Mouse (Mus musculus): ENCODE data around the gene Clec14a. TPM values are rescaled to one million over a fixed set of nuclear protein-coding genes. Genes with fewer than 3 reads are reported as not detected.

The Clec14a gene
- polyA plus RNA-seq, 1 experiment from 2014 or later: 6.8 TPM

DNA sequence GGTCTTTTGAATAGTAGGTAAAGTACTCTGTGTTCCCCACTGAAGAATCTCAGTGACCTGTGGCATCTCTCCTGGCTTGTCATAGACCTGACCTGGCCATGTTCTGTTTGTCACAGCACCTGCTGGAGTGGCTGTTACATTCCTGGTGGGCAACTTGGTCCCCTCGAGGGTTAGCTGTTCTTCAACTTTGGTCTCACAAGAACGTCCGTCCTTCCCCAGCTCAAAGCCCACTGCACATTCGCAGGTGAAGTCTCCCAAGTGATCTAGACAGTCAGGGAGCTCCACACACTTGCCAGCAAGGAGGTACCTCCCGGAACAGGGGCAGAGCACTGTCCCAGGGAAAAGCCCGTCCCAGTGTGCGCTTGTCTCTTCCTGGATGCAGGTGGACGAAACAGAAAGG is 1.3 kb downstream of the Clec14a start:
- Histone ChIP-seq H3K27ac (ENCODE audit: low read depth, low read length) (no peak overlapping the region), H3K4me2 (peak overlapping the region; percentile 65), H3K4me3 (ENCODE audit: low read depth, low read length) (peak overlapping the region; percentile 36), H3K4me1 (ENCODE audit: control insufficient read depth, insufficient read depth, low read length) (peaks cover 7% of the 10 kb centered on the region), H3K27me3 (ENCODE audit: control insufficient read depth, insufficient read depth, low read length) (peaks cover 3% of the 10 kb centered on the region; the same call in 1 of the 2 replicates), H3K9ac (ENCODE audit: low read length) (no peak overlapping the region), H3K36me3 (ENCODE audit: control insufficient read depth, insufficient read depth, low read length) (no peaks in the 10 kb centered on the region), H3K9me3 (ENCODE audit: control insufficient read depth, low read length) (no peaks in the 10 kb centered on the region)
- DNase-seq (ENCODE audit: low spot score, missing footprints) (peak; percentile 85), ATAC-seq (ENCODE audit: low FRiP score) (no peak)
- 32% methylated on average over 8 of the region's 8 CpGs for WGBS

DNA sequence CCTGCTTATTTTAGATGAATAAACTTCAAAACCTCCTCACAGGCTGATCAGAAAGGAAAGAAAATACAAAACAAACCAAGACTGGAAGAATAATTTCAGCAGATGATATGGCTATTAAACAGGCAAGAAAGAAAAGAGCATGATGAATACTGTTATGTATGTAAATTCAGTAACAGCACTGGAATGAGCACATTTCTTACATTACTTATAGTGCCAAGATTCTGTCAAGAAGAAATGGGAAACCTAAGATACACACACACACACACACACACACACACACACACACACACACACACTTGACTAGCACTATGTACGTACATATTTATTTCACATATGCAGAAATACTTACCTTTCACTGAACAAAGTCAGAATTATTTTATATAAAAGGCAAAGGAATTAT is 17.2 kb downstream of the Clec14a start:
- Histone ChIP-seq H3K4me1 (ENCODE audit: control insufficient read depth, insufficient read depth, low read length) (no peaks in the 10 kb centered on the region), H3K4me3 (ENCODE audit: low read depth, low read length) (no peak overlapping the region), H3K27ac (ENCODE audit: low read depth, low read length) (no peak overlapping the region), H3K9ac (ENCODE audit: low read length) (no peak overlapping the region), H3K4me2 (no peak overlapping the region), H3K27me3 (ENCODE audit: control insufficient read depth, insufficient read depth, low read length) (no peaks in the 10 kb centered on the region), H3K9me3 (ENCODE audit: control insufficient read depth, low read length) (no peaks in the 10 kb centered on the region), H3K36me3 (ENCODE audit: control insufficient read depth, insufficient read depth, low read length) (no peaks in the 10 kb centered on the region)
- no peak for ATAC-seq (ENCODE audit: low FRiP score)
- 95% methylated on average over 1 of the region's 1 CpGs for WGBS
- DNase-seq (ENCODE audit: low spot score, missing footprints): no peak

DNA sequence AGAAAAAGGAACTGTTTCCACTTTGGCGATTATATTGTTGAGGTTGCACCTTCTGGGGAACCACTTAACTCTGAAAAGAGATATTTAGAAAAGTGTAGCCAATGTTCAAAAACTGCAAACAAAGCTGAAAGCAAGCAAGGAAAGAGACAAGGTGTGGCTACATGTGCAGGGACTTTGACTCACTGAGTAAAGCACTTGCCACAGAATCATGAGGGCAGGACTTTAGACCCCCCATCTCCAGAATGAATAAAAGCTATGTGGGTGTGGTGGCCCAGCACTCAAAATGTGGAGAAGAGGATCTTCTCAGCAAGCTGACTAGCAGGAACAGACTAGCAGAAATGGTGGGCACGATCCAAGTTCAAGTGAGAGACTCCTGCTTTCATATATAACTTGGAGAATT is 36.6 kb downstream of the Clec14a start:
- DNase-seq (ENCODE audit: low spot score, missing footprints): no peak
- no peaks in the 10 kb centered on the region for H3K9me3 ChIP-seq (ENCODE audit: control insufficient read depth, low read length)
- no peak overlapping the region for H3K27ac ChIP-seq (ENCODE audit: low read depth, low read length)
- 80% methylated on average over 2 of the region's 2 CpGs for WGBS
- H3K4me1 ChIP-seq (ENCODE audit: control insufficient read depth, insufficient read depth, low read length): no peaks in the 10 kb centered on the region
- no peak overlapping the region for H3K9ac ChIP-seq (ENCODE audit: low read length)
- H3K36me3 ChIP-seq (ENCODE audit: control insufficient read depth, insufficient read depth, low read length): no peaks in the 10 kb centered on the region
- H3K4me3 ChIP-seq (ENCODE audit: low read depth, low read length): no peak overlapping the region
- H3K27me3 ChIP-seq (ENCODE audit: control insufficient read depth, insufficient read depth, low read length): no peaks in the 10 kb centered on the region
- H3K4me2 ChIP-seq: no peak overlapping the region
- no peak for ATAC-seq (ENCODE audit: low FRiP score)

DNA sequence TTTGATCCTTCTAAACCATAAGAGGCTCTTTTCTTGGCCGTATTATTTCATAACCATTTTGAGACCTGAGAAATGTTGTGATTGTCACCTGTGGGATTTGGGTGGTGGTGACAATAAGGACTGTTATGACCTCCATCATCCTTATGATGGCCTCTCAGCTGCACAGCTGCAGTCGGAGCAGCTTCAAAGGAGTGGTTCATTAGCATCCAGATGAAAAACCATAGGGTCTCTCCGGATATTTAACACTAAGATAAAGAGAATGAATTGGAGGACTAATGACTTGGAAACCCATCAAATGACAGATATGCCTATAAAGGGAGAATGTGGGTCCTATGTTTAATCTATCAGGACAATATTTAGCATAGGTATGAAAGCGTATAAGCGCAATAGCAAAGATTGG is 43.4 kb downstream of the Clec14a start:
- H3K27me3 ChIP-seq (ENCODE audit: control insufficient read depth, insufficient read depth, low read length): no peaks in the 10 kb centered on the region
- no peaks in the 10 kb centered on the region for H3K36me3 ChIP-seq (ENCODE audit: control insufficient read depth, insufficient read depth, low read length)
- no peak overlapping the region for H3K4me3 ChIP-seq (ENCODE audit: low read depth, low read length)
- no peak overlapping the region for H3K4me2 ChIP-seq
- DNase-seq (ENCODE audit: low spot score, missing footprints) (no peak), ATAC-seq (ENCODE audit: low FRiP score) (no peak)
- no peak overlapping the region for H3K27ac ChIP-seq (ENCODE audit: low read depth, low read length)
- no peaks in the 10 kb centered on the region for H3K9me3 ChIP-seq (ENCODE audit: control insufficient read depth, low read length)
- no peaks in the 10 kb centered on the region for H3K4me1 ChIP-seq (ENCODE audit: control insufficient read depth, insufficient read depth, low read length)
- 82% methylated on average over 5 of the region's 5 CpGs for WGBS
- H3K9ac ChIP-seq (ENCODE audit: low read length): no peak overlapping the region

DNA sequence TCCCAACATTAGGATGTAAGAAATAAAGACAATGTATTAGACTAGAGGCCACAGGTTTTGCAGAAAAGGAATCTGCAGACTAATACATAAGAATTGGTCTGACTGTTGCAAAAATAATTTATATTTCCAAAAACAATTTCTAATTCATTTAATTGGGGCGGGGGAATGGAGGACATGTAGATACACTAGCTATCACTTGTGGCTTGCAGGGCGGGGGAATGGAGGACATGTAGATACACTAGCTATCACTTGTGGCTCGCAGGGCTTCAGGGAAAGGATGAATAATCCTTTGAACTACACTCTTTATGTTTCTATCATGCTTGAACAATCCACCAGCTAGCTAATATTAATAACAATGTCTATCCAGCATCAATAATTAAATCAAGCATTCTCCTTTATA is 50.0 kb downstream of the Clec14a start:
- no peak overlapping the region for H3K4me2 ChIP-seq
- no peak for ATAC-seq (ENCODE audit: low FRiP score)
- no peak for DNase-seq (ENCODE audit: low spot score, missing footprints)
- no peaks in the 10 kb centered on the region for H3K36me3 ChIP-seq (ENCODE audit: control insufficient read depth, insufficient read depth, low read length)
- peaks cover under 1% of the 10 kb centered on the region for H3K4me1 ChIP-seq (ENCODE audit: control insufficient read depth, insufficient read depth, low read length)
- H3K9ac ChIP-seq (ENCODE audit: low read length): no peak overlapping the region
- H3K27ac ChIP-seq (ENCODE audit: low read depth, low read length): no peak overlapping the region
- no peaks in the 10 kb centered on the region for H3K9me3 ChIP-seq (ENCODE audit: control insufficient read depth, low read length)
- WGBS: 80% methylated on average over 3 of the region's 3 CpGs
- H3K4me3 ChIP-seq (ENCODE audit: low read depth, low read length): no peak overlapping the region
- peaks cover 4% of the 10 kb centered on the region; the same call in 1 of the 2 replicates for H3K27me3 ChIP-seq (ENCODE audit: control insufficient read depth, insufficient read depth, low read length)

DNA sequence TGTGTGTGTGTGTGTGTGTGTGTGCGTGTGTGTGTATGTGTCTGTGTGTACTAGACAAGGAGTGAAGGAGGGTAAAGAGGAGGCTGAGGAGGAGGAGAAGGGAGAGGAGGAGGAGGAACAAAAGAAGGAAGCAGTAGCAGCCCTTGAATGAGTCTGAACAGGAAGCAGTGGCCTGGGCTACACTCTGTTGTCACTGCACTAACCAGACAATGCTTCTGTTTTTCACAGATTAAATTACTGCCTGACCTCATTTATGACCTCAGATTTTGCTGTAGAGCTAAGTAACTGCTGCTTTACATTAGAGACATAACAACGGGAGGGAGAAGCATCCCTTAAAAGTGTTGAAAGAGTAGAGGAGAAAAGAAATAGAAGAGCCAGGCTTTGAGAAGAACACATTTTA is 52.9 kb downstream of the Clec14a start:
- ATAC-seq (ENCODE audit: low FRiP score) (no peak), DNase-seq (ENCODE audit: low spot score, missing footprints) (no peak)
- Histone ChIP-seq H3K36me3 (ENCODE audit: control insufficient read depth, insufficient read depth, low read length) (no peaks in the 10 kb centered on the region), H3K9ac (ENCODE audit: low read length) (no peak overlapping the region), H3K9me3 (ENCODE audit: control insufficient read depth, low read length) (no peaks in the 10 kb centered on the region), H3K27me3 (ENCODE audit: control insufficient read depth, insufficient read depth, low read length) (peaks cover 30% of the 10 kb centered on the region), H3K4me3 (ENCODE audit: low read depth, low read length) (no peak overlapping the region), H3K4me1 (ENCODE audit: control insufficient read depth, insufficient read depth, low read length) (peaks cover 16% of the 10 kb centered on the region), H3K4me2 (no peak overlapping the region), H3K27ac (ENCODE audit: low read depth, low read length) (no peak overlapping the region)
- WGBS: 63% methylated on average over 2 of the region's 2 CpGs

Other genes starting within 250 kb of the Clec14a start
- 0.12 and 0.15 TPM in 2 replicates for gene Sstr1, start 57.5 kb downstream of the Clec14a start, polyA plus RNA-seq (2014; fragmentation: Nextera tagmentation; extraction: Ambion mirVana)